Mouse (Mus musculus): Measurements from ENCODE around the gene Tab3. TPM values are rescaled to one million over a fixed set of nuclear protein-coding genes. Genes with fewer than 3 reads are reported as not detected.

The Tab3 gene
- total RNA-seq (2021), result 10 to 100 TPM in 1 of 2 experiments, 1 to 10 TPM in 1; 9.1 to 11.6 TPM
- long read RNA-seq, experiment 1, partial matches to known transcripts, result 0 of 4 reads
- long read RNA-seq, experiment 1, other reads (novel, unspliced or antisense), result 4 of 4 reads
- long read RNA-seq, experiment 2, partial matches to known transcripts, result 0 of 2 reads
- long read RNA-seq, experiment 2, other reads (novel, unspliced or antisense), result 2 of 2 reads

GRCm38 (mm10) chrX:85573532-85574181 lies at the start of gene Tab3:
Tab3 (plus strand) TSS chrX:85574022.
- peak; percentile 85 to 87 for DNase-seq (ENCODE audit: low spot score in 2 of 2)

GRCm38 (mm10) chrX:85525545-85525944 lies 48.3 kb upstream of the Tab3 start:
- no peak for DNase-seq (ENCODE audit: low spot score in 2 of 2)

- no peak for DNase-seq (ENCODE audit: low spot score in 2 of 2)
Measured at GRCm38 (mm10) chrX:85526263-85527019, 47.4 kb upstream of the Tab3 start.

GRCm38 (mm10) chrX:85558931-85559330 lies 14.9 kb upstream of the Tab3 start:
- no peak for DNase-seq (ENCODE audit: low spot score in 2 of 2)

- no peak for DNase-seq (ENCODE audit: low spot score in 2 of 2)
Measured at GRCm38 (mm10) chrX:85566256-85566655, 7.6 kb upstream of the Tab3 start.

- peak in 1 of 2 experiments; percentile 12 for DNase-seq (ENCODE audit: low spot score in 2 of 2)
Measured at GRCm38 (mm10) chrX:85574182-85574541, 340 bp downstream of the Tab3 start.

GRCm38 (mm10) chrX:85576310-85576709 lies 2.5 kb downstream of the Tab3 start:
- DNase-seq (ENCODE audit: low spot score in 2 of 2), result no peak

- no peak for DNase-seq (ENCODE audit: low spot score in 2 of 2)
Measured at GRCm38 (mm10) chrX:85580768-85581167, 6.9 kb downstream of the Tab3 start.

- DNase-seq (ENCODE audit: low spot score in 2 of 2), result no peak
Measured at GRCm38 (mm10) chrX:85582517-85582916, 8.7 kb downstream of the Tab3 start.

- no peak for DNase-seq (ENCODE audit: low spot score in 2 of 2)
Measured at GRCm38 (mm10) chrX:85585575-85585974, 11.8 kb downstream of the Tab3 start.

GRCm38 (mm10) chrX:85614701-85615100 lies 40.9 kb downstream of the Tab3 start:
- no peak for DNase-seq (ENCODE audit: low spot score in 2 of 2)

- DNase-seq (ENCODE audit: low spot score in 2 of 2), result no peak
Measured at GRCm38 (mm10) chrX:85646204-85646777, 72.5 kb downstream of the Tab3 start.

- peak; percentile 20 to 28 for DNase-seq (ENCODE audit: low spot score in 2 of 2)
Measured at GRCm38 (mm10) chrX:85676808-85677207, 103.0 kb downstream of the Tab3 start.

GRCm38 (mm10) chrX:85682125-85682524 lies 108.3 kb downstream of the Tab3 start:
- DNase-seq (ENCODE audit: low spot score in 2 of 2), result no peak

- DNase-seq (ENCODE audit: low spot score in 2 of 2), result no peak
Measured at GRCm38 (mm10) chrX:85683723-85684122, 109.9 kb downstream of the Tab3 start.

Small RNA genes lying within 50 kb of the gene (microRNA-seq; reads per million reads assigned to microRNA genes)
- gene Gm44378 (ENCODE audit: borderline number of aligned reads in 2 of 2), result 0 reads per million in 2 experiments

Other genes starting within 250 kb of the Tab3 start
- 10 to 100 TPM; 31.0 to 55.2 TPM for gene Gk, start 202.8 kb downstream of the Tab3 start, total RNA-seq (2021)